Mouse (Mus musculus) CH12.LX (cell line): Measurements from ENCODE around the gene Atp8a2.

Experiments used
- CTCF ChIP-seq, 2 experiments: IDR thresholded peaks in 1 of 2; conservative IDR thresholded peaks in 1 of 2; 2 replicates each; pipeline ENCODE4 v1.5.1; 2011 to 2012; ENCODE audit warnings: low read depth in 2 of 2, low read length in 2 of 2, improper control_type of control experiment in 1 of 2, inconsistent platforms in 1 of 2, mild to moderate bottlenecking in 1 of 2, moderate library complexity in 1 of 2
- ELF1 ChIP-seq: IDR thresholded peaks from 2 replicates; pipeline ENCODE4 v1.6.1; 2014; ENCODE audit warnings: low read depth, mild to moderate bottlenecking, inconsistent platforms, low read length, improper control_type of control experiment
- IRF4 ChIP-seq: IDR thresholded peaks from 2 replicates; pipeline ENCODE4 v1.6.1; 2014; ENCODE audit warnings: low read depth, mild to moderate bottlenecking, inconsistent platforms, low read length, improper control_type of control experiment
- KAT2A ChIP-seq: IDR thresholded peaks from 2 replicates; pipeline ENCODE4 v1.6.1; 2012; ENCODE audit warnings: low read length, improper control_type of control experiment, inconsistent platforms; ENCODE audit not compliant: insufficient replicate concordance
- MAFK ChIP-seq: IDR thresholded peaks from 2 replicates; pipeline ENCODE4 v1.6.1; 2011; ENCODE audit warnings: low read length, improper control_type of control experiment; ENCODE audit not compliant: insufficient replicate concordance
- NRF1 ChIP-seq: IDR thresholded peaks from 2 replicates; pipeline ENCODE4 v1.6.1; 2014; ENCODE audit warnings: low read depth, mild to moderate bottlenecking, inconsistent platforms, low read length, improper control_type of control experiment, moderate library complexity
- POLR2A ChIP-seq: IDR thresholded peaks from 2 replicates; pipeline ENCODE4 v1.6.1; 2011; ENCODE audit warnings: low read depth, mild to moderate bottlenecking, improper control_type of control experiment, low read length
- POLR2AphosphoS2 ChIP-seq: IDR thresholded peaks from 2 replicates; pipeline ENCODE4 v1.6.1; 2011; ENCODE audit warnings: low read depth, low read length, improper control_type of control experiment
- ZNF384 ChIP-seq: IDR thresholded peaks from 2 replicates; pipeline ENCODE4 v1.6.1; 2012; ENCODE audit warnings: low read depth, low read length, improper control_type of control experiment, inconsistent platforms

DNA sequence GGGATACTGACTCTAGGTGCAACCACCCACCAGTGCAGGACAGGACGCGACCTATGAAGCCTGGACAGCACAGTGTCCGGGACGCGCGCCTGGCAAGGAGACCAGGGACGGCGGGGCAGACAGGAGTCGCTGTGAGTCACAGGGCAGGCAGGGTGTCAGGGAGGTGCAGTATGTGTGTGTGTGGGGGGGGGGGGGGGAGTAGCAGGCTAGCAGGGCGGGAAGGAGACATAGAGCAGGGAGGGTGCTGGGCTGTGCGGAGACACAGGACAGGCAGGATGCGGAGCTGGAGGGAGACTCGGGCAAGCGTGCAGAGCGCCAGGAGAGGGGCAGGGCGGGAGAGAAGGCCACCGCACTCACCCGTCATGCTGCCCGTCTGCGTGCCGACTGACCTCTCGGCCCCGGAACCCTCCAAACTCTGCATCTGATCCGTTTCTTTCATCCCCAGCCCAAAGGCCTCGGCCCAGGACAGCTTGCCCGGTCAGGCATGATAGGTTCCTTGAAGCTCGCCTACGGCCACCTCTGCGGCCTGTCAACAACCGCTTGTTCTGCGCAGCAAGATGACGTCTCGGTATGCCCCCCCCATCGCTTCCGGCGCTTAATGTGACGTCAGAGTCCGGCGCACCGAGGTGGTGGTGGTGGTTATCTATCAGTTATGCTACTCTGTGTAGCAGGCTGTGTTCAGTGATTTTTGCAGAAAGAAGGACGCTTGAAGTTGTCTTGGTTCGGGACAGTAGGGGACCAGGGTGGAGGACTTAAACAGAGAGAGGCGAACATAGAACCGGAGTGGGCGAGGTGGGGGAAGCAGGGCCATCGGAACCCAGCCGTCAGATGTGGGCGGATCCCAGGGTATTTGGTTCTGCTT is 599.4 kb downstream of the Atp8a2 start, which contains the start of gene Cdadc1:
- TF ChIP-seq MAFK (no peak), CTCF (conservative IDR thresholded peaks at IDR 0.05 in 1 of 2, IDR thresholded peaks at IDR 0.05 in 1 of 2; ENCODE audit: low read depth in 2 of 2, low read length in 2 of 2) (no peak), POLR2AphosphoS2 (peak; percentile 74; the same call in 1 of the 2 replicates), ZNF384 (no peak; the same call in 1 of the 2 replicates), POLR2A (peak; percentile 72), NRF1 (peak; percentile 59), ELF1 (peak; percentile 93), KAT2A (peak; percentile 80; the same call in 1 of the 2 replicates), IRF4 (no peak; the same call in 1 of the 2 replicates)
